Comparison of ENCODE assay signal across 12 mouse cellular contexts in genomic region chr2:10334299-10334698, GRCm38 (mm10).
"Had no signal": no experiment of that assay in that cellular context is flagged by ENCODE, and none has a peak within 500 bp of the region (broad histone marks: within the 10 kb centered on the region; RNA-seq: fewer than 3 reads in every experiment).

No protein-coding gene starts in this region.

- DNase-seq: kidney, postnatal 25 days; layer of hippocampus, adult 9-11 months; liver, embryonic 13.5 days; lung, adult 2 months; lung, postnatal 14 days; lung, postnatal 4 days; midbrain, embryonic 14.5 days; thymus, adult 18-20 months; thymus, postnatal 36 days had no signal

- H3K27ac ChIP-seq: kidney, postnatal 0 days; layer of hippocampus, adult 2 months; liver, embryonic 13.5 days had no signal

- H3K9me3 ChIP-seq: liver, embryonic 13.5 days had no signal

- H3K4me2 ChIP-seq: liver, embryonic 13.5 days; midbrain, embryonic 11.5 days had no signal

- H3K4me1 ChIP-seq: liver, embryonic 13.5 days had no signal

- H3K9ac ChIP-seq: liver, embryonic 13.5 days had no signal

- H3K36me3 ChIP-seq: liver, embryonic 13.5 days had no signal

- H3K4me3 ChIP-seq: layer of hippocampus, adult 2 months; liver, embryonic 13.5 days had no signal
